Mouse (Mus musculus) cerebellum, adult 9-11 months (tissue): Measurements from ENCODE around the gene Setd2.

Experiments
- DNase-seq: peaks from one replicate; pipeline ENCODE4 v3.0.0; 2022

The Setd2 gene

GRCm38 (mm10) chr9:110532538-110533291, at the start of gene Setd2:
Gene Setd2, plus strand, starts transcription at chr9:110532597.
- peak; percentile 74 for DNase-seq

GRCm38 (mm10) chr9:110488841-110489240, 43.6 kb upstream of the Setd2 start:
- DNase-seq, result no peak

DNA sequence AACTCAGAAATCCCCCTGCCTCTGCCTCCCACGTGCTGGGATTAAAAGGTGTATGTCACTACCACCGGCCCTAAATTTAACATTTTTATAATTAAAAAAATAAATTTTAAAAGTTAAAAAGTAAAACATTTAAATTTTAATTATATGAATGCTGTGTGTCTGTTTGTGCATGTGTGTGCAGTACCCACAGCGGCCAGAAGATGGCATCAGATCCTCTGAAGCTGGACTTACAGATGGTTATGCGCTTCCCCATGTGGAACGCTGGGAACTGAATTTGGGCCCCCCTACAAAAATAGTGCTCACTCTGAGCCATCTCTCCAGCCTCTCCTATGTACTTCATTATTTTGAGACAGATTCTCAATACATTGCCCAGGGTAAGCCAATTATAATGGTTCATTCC, 41.5 kb upstream of the Setd2 start:
- DNase-seq, result no peak

DNA sequence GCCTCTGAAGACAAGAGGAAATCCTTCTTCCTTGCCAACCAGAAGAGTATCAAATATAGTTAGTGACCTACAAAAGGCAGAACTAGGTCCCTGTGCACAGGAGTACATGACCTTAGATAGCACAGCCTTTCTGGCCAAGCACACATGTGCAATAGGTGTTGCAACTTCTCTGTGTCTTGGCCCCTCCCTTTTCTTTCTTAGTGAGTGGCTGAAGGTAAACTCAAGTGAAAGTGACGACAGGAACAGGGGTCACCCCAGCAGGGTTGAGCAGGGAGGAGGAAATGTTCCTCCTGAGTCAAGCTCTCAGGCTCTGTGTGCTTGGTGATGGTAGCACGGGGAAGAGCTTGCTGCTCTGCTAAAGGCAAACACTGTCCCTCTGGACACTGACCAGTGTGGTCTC, 6.7 kb upstream of the Setd2 start:
- no peak for DNase-seq

DNA sequence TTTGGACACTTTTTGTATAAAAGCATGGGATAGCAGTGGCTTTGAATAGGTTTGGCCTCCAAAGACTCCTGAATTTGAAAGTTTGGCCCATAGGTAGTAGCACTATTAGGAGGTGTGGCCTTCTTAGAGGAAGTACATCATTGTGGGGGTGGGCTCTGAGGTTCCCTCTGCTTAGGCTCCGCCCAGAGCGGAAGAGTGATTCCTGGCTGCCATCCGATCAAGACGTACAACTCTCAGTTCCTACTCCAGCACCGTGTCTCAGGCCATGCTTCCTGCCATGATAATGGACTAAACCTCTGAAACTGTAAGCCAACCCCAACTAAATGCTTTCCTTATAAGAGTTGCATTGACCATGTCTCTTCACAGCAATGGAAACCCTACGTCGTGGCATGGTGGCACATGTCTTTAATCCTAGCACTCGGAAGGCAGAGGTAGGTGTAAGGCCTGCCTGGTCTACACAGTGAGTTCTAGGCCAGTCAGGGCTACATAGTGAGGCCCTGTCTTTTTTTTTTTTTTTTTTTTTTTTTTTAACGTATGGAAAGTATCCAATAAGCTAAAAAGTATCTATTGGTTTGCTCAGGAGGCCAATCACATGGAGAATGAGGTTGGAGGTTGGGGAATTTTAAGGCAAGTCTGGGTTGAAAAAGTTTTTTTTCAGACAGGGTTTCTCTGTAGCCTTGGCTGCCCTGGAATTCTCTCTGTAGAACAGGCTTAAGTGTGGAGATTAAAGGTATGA, 3.2 kb upstream of the Setd2 start:
- DNase-seq, result peak; percentile 12

DNA sequence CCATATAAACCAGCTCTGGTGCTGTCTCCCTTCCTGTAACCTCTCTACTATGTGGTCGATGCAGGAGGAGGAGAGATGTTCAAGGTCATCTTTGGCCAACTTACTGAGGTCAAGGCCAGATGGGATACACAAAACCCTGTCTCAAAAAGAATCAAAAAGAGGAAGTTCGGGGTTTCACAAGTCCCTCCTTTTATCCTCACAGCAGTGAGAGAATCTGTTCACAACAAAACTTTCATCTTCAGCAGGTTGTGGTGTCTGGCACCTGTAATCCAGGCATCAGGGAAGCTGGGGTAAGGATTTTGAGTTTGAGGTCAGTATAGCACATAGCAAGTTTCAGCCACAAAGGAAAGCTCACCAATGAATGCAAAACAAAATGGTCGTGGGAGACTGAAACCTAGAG, 1.7 kb upstream of the Setd2 start:
- no peak for DNase-seq

DNA sequence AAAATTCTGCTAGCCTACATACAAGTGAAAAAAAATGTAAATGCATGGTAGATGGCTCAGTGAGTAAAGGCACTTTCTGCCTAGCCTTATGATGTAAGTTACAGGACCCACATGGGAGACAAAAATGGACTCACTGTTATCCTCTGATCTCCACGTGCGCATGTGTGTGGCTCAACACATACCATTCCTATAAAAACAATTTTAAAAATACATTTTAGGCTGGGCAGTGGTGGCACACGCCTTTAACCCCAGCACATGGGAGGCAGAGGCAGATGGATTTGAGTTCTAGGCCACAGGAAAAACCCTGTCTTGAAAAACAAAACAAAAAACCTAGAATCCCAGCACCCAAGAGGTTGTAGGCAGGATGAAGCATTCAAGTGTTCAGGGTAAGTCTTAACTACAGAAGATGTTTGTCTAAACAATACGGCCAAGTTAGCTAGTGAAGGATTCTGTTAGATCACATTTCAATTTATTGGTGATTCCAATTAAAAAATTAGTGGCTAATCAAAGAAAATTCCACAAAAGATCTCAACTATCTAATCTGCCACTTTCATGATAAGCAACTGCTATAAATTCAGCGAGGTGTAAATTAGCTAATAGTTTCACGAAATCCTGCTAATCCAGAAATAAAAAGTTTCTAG, 1.1 kb upstream of the Setd2 start:
- peak; percentile 16 for DNase-seq

- DNase-seq, result peak; percentile 95
Measured at GRCm38 (mm10) chr9:110531914-110532489, 395 bp upstream of the Setd2 start.

DNA sequence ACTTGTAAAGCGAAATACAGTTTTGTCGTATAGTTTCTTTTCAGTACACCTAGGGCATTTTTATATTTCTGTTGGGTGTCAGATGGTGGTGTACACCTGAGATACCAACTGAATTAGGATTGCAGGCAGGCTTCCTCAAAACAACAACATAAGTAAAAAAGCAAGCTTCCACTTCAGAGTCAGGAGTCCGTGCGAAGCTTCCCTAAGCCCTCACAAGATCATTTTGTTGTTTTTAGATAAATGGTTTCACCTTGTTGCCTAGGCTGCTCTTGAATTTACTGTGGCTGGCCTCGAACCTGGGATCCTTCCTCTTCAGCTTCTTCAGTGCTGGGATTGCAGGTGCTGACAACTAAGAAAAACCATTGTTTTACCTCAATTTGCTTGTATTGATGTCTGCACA, 1.2 kb downstream of the Setd2 start:
- no peak for DNase-seq

DNA sequence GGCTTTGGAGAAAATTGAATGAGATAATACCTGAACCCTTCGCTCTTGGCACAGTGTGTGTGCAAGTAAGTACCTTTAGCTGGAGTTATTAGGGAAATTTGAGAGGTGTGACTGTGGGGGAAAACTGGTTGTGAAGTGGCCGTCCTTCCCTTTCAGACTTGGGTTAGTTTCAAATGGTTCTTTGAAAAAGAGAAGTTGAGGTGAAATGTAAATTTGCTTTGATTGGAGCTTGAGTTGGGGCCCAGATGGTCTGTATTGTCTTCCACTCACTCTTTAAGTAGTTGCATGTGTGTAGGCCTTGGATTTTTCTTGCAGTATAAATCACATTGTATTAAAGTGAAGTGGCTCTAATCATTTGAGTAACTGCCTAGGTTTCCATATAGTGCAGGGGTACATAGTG, 2.7 kb downstream of the Setd2 start:
- DNase-seq, result no peak

- no peak for DNase-seq
Measured at GRCm38 (mm10) chr9:110536636-110537035, 4.2 kb downstream of the Setd2 start.

GRCm38 (mm10) chr9:110538511-110538910, 6.1 kb downstream of the Setd2 start:
- DNase-seq, result no peak

- no peak for DNase-seq
Measured at GRCm38 (mm10) chr9:110541988-110542387, 9.6 kb downstream of the Setd2 start.

GRCm38 (mm10) chr9:110548261-110548660, 15.9 kb downstream of the Setd2 start:
- DNase-seq, result no peak

- no peak for DNase-seq
Measured at GRCm38 (mm10) chr9:110568309-110568708, 35.9 kb downstream of the Setd2 start.

GRCm38 (mm10) chr9:110582161-110582560, 49.8 kb downstream of the Setd2 start:
- DNase-seq, result no peak

DNA sequence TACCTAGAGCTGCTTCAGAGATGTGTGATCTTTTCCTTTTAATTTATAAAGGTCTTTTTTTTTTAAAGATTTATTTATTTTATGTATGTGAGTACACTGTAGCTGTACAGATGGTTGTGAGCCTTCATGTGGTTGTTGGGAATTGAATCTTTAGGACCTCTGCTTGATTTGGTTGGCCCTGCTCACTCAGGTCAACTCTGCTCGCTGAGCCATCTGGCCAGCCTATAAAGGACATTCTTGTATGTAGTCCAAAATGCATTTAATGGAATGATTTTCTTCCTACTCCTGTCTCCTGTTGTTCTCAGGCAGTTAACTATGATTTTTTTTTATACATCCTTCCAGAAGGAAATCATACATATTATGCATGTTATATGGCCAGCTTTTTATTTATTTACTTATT, 51.1 kb downstream of the Setd2 start:
- peak; percentile 46 for DNase-seq

DNA sequence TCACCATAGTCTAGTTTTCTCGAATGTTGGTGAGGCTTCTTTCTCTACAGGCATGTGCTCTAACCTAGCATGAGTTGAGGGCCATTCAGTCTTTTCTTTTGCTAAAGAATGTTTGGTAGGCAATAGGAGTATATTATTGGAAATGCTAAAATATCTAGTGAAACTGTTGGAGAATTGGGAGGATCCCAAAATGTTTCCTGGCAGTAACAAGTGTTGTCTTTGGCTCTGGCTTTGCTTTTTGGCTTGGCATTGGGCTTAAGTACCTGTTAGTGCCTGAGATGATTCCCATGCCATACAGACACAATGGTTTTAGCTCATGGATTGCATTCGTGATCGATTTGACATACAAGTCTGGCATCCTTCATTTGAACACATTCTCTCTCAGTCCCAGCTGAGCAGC, 79.1 kb downstream of the Setd2 start:
- no peak for DNase-seq

GRCm38 (mm10) chr9:110617081-110617480, 84.7 kb downstream of the Setd2 start:
- DNase-seq, result no peak

GRCm38 (mm10) chr9:110620180-110620579, 87.8 kb downstream of the Setd2 start:
- DNase-seq, result no peak

- DNase-seq, result no peak
Measured at GRCm38 (mm10) chr9:110620685-110621084, 88.3 kb downstream of the Setd2 start.

DNA sequence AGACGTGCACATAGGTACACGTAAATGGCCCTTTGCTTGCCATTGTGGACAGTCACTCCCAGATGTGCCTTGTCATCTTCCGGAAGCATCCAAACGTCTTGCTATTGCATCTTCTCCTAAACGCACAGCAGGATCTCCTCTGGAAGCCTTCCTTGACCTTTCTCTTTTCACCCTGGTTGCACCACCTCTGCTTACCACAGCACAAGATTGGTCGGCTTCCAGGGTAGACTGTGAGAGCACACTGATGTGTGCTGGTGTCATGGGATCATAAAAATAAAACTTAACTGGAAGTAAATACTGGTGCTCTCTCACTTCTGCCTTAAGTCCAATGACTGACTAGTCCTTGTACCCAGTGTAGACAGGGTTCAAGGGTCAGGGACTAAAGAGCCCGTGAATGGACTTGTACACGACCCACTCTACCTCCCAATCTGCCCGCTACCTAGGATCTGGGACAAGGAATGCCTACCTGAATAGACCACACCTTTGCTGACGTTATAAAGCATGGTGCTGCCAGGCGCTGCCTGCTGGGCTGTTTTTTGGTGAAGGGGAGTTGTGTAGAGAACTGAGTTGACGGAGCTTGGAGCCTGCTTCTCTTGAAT, 90.3 kb downstream of the Setd2 start:
- DNase-seq, result peak; percentile 21
